Mouse (Mus musculus) C2C12 (cell line): ENCODE data around the gene Acly. TPM values are rescaled to one million over a fixed set of nuclear protein-coding genes. Genes with fewer than 3 reads are reported as not detected.

Experiments
- H3K27me3 ChIP-seq: one replicate; pipeline ENCODE4 v1.6.1; 2011; ENCODE audit not compliant: control insufficient read depth, insufficient read depth, insufficient read length
- H3K36me3 ChIP-seq: one replicate; pipeline ENCODE4 v1.6.1; 2011; ENCODE audit not compliant: control insufficient read depth, insufficient read depth
- H3K4me3 ChIP-seq: one replicate; pipeline ENCODE4 v1.5.1; 2011; ENCODE audit warnings: mild to moderate bottlenecking, control low read depth; ENCODE audit not compliant: poor library complexity, insufficient read depth, severe bottlenecking
- H3K79me2 ChIP-seq: one replicate; pipeline ENCODE4 v1.6.1; 2011; ENCODE audit not compliant: control insufficient read depth, insufficient read depth
- H3K79me3 ChIP-seq: one replicate; pipeline ENCODE4 v1.6.1; 2011; ENCODE audit warnings: low read depth, control low read depth
- H3ac ChIP-seq: one replicate; pipeline ENCODE3; 2011; ENCODE audit warnings: low read depth; ENCODE audit not compliant: control insufficient read depth, insufficient read length
- CEBPB ChIP-seq: IDR thresholded peaks from one replicate; pipeline ENCODE4 v1.6.1; 2011; ENCODE audit warnings: low read depth, mild to moderate bottlenecking, control low read depth, moderate library complexity
- CTCF ChIP-seq: IDR thresholded peaks from one replicate; pipeline ENCODE4 v1.5.1; 2011; ENCODE audit not compliant: control insufficient read depth, insufficient read depth, insufficient read length
- FOSL1 ChIP-seq: IDR thresholded peaks from one replicate; pipeline ENCODE4 v1.8.0; 2011; ENCODE audit warnings: mild to moderate bottlenecking, low read length; ENCODE audit not compliant: poor library complexity, insufficient read depth, severe bottlenecking
- MAX ChIP-seq: IDR thresholded peaks from one replicate; pipeline ENCODE4 v1.6.1; 2011; ENCODE audit warnings: mild to moderate bottlenecking, control low read depth
- MYOD1 ChIP-seq: IDR thresholded peaks from one replicate; pipeline ENCODE4 v1.6.1; 2011; ENCODE audit warnings: low read depth; ENCODE audit not compliant: control insufficient read depth, insufficient read length
- MYOG ChIP-seq: IDR thresholded peaks from one replicate; pipeline ENCODE4 v1.6.1; 2011; ENCODE audit not compliant: control insufficient read depth, insufficient read length; ENCODE audit errors: extremely low read depth
- USF1 ChIP-seq: IDR thresholded peaks from one replicate; pipeline ENCODE4 v1.6.1; 2011; ENCODE audit warnings: low read depth, mild to moderate bottlenecking, control low read depth, moderate library complexity
- polyA plus RNA-seq: library from polyadenylated mRNA; unstranded; fragments of >200 nt; fragmentation: generic; extraction: Trizol; gene quantifications from one replicate; pipeline ENCODE4 v1.2.1, GENCODE M21; 2012; ENCODE audit warnings: missing spikeins

Gene Acly
- polyA plus RNA-seq, 1 experiment = 86.6 TPM

DNA sequence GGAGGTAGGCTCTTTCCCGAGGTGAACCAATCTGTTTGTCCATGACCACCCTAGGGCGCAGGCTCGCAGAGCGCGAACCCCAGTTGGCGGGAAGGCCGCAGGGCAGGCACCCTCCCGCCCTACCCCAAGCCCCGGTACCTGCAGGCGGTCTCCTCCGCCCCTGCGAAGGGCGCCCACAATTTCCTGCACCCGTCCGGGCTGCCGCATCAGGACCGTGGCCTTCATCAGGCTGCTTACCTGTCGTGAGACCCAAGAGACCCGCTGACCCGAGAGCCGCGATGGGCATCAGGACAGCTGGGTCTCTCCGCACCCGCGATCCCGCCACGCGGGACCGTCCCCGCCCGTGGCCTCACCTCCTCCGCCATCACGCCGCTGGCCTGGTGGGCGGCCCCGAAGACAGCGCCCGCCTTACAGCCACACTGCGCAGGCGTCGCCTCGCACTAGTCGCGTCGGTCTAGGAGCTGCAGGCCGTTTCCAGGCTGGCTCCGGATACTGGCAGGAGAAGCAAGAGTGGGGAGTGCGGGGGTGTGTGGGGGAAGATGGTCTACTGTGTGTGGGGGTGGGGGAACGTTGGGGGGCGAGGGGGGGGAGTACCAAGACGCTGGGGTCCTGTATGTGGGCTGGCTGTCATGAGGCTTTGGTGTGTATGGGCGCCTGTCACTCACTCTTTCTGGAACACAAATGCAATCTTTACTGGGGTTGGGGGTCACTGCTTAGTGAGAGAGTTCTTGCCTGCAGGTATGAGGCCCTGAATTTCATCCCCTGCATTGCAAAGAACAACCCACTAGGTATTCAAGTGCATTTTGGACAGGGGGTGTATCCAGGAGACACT lies 86.9 kb downstream of the Acly start:
- Histone ChIP-seq H3ac (peak overlapping the region; percentile 62), H3K36me3 (peaks cover 19% of the 10 kb centered on the region), H3K79me3 (no peaks in the 10 kb centered on the region), H3K79me2 (peaks cover 29% of the 10 kb centered on the region), H3K4me3 (peak overlapping the region; percentile 60), H3K27me3 (no peaks in the 10 kb centered on the region)
- TF ChIP-seq MYOD1 (no peak), MAX (peak; percentile 65)

DNA sequence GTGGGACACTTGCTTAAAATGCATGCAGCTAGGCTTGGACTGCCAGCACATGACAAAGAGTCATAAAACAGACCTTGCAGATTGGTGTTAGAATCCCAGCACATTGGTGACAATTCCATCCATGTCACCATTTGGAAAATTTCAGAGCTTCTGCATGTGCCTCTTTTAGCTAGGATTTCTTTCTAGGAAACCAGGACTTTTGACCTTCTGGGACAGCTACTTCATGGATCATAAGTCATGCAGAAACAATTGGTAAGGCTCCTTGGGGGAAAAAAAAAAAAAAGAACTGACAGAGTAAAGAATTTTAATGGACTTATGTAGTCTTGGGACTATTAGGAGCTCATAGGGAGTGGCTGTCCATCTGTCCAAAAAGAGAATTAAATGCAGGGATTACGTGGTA lies 89.9 kb downstream of the Acly start:
- Histone ChIP-seq H3K4me3 (no peak overlapping the region), H3K36me3 (peaks cover 37% of the 10 kb centered on the region), H3K79me2 (peaks cover 29% of the 10 kb centered on the region), H3K79me3 (no peaks in the 10 kb centered on the region), H3ac (no peak overlapping the region), H3K27me3 (no peaks in the 10 kb centered on the region)
- TF ChIP-seq MAX = no peak
- no peak for TF ChIP-seq FOSL1
- no peak for TF ChIP-seq MYOG
- no peak for TF ChIP-seq CEBPB
- no peak for TF ChIP-seq USF1
- TF ChIP-seq MYOD1 = no peak
- no peak for TF ChIP-seq CTCF

DNA sequence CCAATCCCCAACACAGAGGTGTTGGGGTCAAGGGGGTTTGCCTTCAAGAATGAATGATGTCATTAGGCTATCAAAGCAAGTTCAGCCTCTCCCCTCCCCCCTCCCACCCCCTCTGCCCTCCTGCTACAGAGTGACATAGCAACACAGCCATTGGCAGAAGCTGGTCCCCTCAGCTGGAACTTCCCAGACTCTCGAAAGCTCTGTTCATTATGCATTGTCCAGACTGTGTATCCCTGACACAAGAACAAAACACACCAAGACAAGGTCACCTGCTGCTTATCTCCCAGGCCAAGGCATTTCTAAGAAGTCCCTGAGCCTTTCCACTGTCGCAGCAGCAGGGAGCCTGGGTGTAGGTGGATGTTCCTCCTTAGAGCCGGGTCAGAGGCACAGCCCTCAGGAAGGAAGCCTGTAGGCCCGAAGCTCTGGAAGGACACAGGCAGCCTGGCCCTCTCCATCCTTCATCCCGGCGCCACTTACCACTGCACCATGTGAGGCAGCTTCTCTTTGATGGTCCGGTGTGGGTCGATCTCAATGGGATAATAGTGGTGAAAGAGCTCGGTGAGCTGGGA lies 92.0 kb downstream of the Acly start:
- TF ChIP-seq CEBPB = no peak
- TF ChIP-seq MYOD1 = no peak
- no peak for TF ChIP-seq USF1
- TF ChIP-seq MAX = no peak
- TF ChIP-seq MYOG = no peak
- no peak for TF ChIP-seq CTCF
- no peak for TF ChIP-seq FOSL1

DNA sequence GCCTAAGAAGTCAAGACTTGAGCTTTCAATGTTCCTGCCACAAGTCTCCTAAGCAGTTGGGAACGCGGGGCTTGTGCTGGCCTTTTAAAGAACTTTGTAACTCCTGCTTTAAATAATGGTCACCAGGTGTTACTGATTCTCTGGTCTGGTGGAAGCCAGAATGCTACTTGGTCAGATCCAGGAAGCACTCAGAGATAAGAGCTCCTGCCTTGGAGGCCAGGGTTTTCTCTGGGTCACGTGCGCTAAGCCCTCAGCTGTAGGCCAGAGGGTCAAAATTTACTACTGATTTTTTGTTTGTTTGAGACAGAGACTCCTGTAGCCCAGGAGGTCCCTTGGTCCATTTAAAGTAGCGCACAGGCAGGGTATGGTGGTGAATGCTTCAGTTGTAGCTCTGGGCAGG lies 95.8 kb downstream of the Acly start:
- no peaks in the 10 kb centered on the region for H3K79me2 ChIP-seq
- H3K79me3 ChIP-seq = no peaks in the 10 kb centered on the region
- no peak overlapping the region for H3ac ChIP-seq
- TF ChIP-seq CEBPB = no peak
- no peak for TF ChIP-seq USF1
- TF ChIP-seq MYOD1 = no peak
- TF ChIP-seq FOSL1 = no peak
- TF ChIP-seq CTCF = no peak
- TF ChIP-seq MAX = no peak
- no peak for TF ChIP-seq MYOG
- H3K27me3 ChIP-seq = no peaks in the 10 kb centered on the region
- H3K4me3 ChIP-seq = no peak overlapping the region
- peaks cover 40% of the 10 kb centered on the region for H3K36me3 ChIP-seq

More for the DNA sequence above, 92.0 kb downstream of the Acly start:
- H3K79me2 ChIP-seq = peaks cover 29% of the 10 kb centered on the region
- H3ac ChIP-seq = no peak overlapping the region
- H3K4me3 ChIP-seq = no peak overlapping the region
- no peaks in the 10 kb centered on the region for H3K27me3 ChIP-seq
- H3K79me3 ChIP-seq = no peaks in the 10 kb centered on the region
- H3K36me3 ChIP-seq = peaks cover 46% of the 10 kb centered on the region

DNA sequence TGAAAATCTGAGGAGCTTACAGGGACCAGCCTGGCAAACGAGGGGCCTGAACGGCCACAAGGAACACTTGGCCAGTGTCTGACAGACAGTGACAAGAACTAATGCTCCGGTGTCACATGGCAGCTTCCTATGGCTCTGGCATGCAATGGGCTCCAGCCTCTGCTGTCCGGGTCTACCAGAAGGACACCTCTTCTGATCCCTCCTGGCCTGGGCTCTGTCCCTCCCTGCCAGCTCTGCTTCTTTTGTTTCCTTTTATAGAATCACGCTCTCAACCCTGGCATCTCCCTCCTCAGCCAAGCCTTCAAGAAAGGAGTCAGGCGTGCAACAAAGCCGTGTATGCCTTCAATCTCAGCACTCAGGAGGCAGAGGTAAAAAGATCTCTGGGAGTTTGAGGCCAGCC lies 97.7 kb downstream of the Acly start:
- Histone ChIP-seq H3K36me3 (peaks cover 38% of the 10 kb centered on the region), H3K27me3 (no peaks in the 10 kb centered on the region), H3K4me3 (no peak overlapping the region), H3K79me3 (no peaks in the 10 kb centered on the region), H3ac (no peak overlapping the region), H3K79me2 (no peaks in the 10 kb centered on the region)
- no peak for TF ChIP-seq MAX
- no peak for TF ChIP-seq CTCF
- no peak for TF ChIP-seq MYOD1
- TF ChIP-seq MYOG = no peak
- no peak for TF ChIP-seq USF1
- no peak for TF ChIP-seq CEBPB
- TF ChIP-seq FOSL1 = no peak

DNA sequence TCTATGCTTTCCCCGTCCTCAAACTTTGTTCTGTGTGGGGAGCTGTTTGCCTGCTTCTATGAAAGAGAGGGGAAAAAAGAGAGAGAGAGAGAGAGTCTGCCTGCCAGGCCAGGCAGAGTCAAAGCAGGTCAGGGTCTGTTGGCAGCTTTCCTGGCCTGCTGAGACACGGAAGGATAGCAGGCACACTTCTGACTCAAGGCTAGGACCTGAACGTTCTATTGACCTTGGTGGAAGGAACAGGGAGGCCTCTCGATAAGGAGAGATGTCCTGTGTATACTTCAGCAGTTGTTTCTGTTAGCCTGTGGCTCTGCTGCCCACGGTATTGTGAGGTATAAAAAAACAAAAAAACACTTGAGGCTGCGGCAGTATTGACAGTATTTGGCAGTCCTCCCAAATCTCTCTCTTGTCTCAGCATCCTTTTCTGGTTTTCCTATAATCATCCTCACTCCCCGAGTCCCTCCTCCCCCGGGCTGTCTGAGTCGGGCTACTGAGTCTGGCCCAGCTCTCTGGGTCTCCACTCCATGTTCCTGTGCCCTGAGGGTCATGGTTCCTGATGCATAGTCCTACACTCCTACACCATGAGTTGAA lies 99.1 kb downstream of the Acly start:
- Histone ChIP-seq H3K36me3 (peaks cover 46% of the 10 kb centered on the region), H3K79me3 (no peaks in the 10 kb centered on the region), H3K4me3 (no peak overlapping the region), H3K79me2 (no peaks in the 10 kb centered on the region), H3K27me3 (no peaks in the 10 kb centered on the region), H3ac (no peak overlapping the region)
- TF ChIP-seq MAX (no peak), FOSL1 (no peak), CTCF (no peak), USF1 (no peak), MYOD1 (no peak)
